Mouse (Mus musculus) right cerebral cortex, postnatal 14 days (tissue): ENCODE results near the gene Zfp341.

Experiments
- DNase-seq: peaks from one replicate; pipeline ENCODE4 v3.0.0; 2022

Zfp341 gene

GRCm38 (mm10) chr2:154589051-154589450 lies 24.0 kb upstream of the Zfp341 start:
- DNase-seq = no peak

DNA sequence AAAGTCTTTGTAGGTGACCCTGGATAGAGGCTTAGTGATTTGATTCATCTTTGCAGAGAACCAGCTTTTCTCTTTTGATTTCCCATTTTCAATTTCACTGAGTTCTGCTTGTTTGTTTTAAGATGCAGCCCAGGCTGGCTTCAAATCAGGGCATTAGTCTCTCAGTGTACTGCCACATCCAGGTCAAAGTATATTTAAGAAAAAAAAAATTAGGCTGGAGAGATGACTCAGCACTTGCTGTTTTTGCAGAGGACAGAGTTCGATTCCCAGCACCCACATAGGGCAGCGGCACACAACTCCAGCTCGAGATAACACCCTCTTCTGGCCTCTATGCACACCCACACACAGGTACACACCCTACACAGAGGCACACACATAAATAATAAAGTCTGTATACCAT lies 21.9 kb upstream of the Zfp341 start:
- no peak for DNase-seq

- DNase-seq = no peak
Observed at GRCm38 (mm10) chr2:154593025-154593424, 20.1 kb upstream of the Zfp341 start.

- DNase-seq = no peak
Observed at GRCm38 (mm10) chr2:154595775-154596174, 17.3 kb upstream of the Zfp341 start.

DNA sequence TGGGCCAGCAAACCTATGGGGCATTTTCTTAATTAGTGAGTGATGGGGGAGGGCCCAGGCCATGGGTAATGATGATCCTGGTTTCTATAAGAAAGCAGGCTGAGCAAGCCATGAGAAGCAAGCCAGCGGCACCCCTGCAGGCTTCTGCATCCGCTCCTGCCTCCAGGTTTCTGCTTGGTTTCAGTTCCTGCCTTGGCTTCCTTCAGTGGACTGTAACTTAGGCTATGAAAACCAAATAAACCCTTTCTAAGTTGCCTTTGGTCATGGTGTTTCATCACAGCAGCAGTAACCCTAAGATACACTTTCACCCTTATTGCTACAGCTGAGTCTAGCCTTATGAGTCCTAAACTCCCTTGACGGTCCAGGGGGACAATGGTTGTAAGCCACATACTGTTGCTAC lies 15.7 kb upstream of the Zfp341 start:
- DNase-seq = no peak

- no peak for DNase-seq
Observed at GRCm38 (mm10) chr2:154600586-154600985, 12.5 kb upstream of the Zfp341 start.

DNA sequence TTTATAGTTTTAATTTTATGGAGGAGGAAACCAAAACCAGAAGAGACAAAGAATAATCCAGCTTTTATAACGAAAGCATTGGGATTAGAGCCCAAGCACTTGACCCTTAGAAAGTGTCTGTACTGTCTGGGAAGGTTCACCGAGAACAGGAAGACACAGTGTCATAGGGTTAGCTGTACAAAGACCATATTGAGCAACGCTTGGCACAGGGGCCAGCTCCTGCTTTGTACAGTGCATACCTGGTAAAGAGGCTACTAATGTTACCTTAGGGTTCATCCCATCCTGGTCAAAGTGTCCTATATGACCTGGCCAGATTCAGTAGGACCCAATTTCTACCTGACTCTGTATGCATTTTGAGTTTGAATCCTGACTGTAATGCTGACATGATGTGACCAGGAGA lies 11.8 kb upstream of the Zfp341 start:
- DNase-seq = no peak

GRCm38 (mm10) chr2:154603007-154603637 lies 10.0 kb upstream of the Zfp341 start:
- DNase-seq = no peak

DNA sequence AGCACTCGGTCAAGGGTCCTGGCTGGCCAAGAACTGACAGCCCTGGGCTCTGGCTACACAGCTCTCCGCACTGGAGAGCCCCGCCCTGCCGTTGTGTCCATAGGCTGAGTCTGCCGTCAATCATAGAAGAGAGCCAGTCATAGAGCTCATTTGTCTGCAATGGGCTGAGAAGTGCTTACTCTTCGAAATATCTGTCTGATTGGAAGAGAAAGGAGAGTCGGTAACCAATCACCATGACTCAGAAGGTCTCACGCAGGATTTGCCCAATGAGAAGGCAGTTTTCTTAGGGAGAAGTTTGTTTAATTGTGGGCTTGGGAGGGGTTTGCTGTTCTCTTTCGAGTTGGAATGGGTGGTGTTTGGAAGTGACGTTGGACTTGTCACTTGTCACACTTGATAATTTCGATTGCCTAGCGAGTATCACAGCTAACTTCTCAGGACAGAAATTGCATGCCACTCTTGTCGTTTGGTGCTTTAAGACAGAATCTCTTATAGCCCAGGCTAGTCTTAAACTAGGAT lies 9.4 kb upstream of the Zfp341 start, which contains the start of gene Pxmp4:
Gene Pxmp4 (minus strand): TSS at position 71 of the 516 bp plus-strand sequence.
- DNase-seq = peak; percentile 98

DNA sequence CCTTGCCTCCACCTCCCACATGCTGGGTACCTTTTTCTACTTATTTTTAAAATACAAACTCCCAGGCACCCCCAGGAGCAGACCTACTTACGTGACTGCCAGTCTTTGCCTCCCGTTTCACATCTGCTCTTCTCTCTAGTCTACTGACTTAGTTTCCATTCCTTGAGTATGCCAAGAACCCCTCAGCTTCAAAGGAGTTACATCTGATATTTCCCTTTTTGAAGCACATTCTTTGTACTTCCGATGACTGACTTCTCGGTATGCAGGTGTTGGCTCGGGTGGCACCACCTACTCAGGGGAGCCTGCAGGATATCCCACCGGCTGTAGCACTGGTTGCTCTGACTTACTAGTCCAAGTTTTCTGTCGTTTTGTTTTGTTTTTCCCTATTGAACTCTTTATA lies 8.9 kb upstream of the Zfp341 start:
- no peak for DNase-seq

DNA sequence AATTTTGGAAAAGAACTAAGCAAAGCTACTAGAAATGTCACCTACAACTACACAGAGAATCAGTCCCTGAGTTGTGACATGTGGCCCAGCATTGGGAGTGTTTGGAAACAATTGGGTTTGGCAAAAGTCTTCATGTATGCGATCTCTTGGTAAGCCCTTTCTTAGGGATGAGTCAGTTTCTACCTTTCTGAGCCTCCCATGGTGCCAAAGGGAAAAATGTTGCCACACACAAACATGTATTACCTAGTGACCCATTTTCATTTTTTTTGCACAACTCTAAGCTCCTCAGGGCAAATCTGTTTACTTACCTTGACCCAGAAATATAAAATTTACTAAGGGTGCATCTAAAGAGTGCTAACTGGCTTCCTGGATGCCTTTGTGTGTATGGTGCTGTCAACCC lies 6.1 kb upstream of the Zfp341 start:
- DNase-seq = no peak

GRCm38 (mm10) chr2:154609050-154609767 lies 3.9 kb upstream of the Zfp341 start:
- no peak for DNase-seq

GRCm38 (mm10) chr2:154614841-154615576 lies 1.9 kb downstream of the Zfp341 start:
- DNase-seq = no peak

- no peak for DNase-seq
Observed at GRCm38 (mm10) chr2:154615674-154616073, 2.6 kb downstream of the Zfp341 start.

GRCm38 (mm10) chr2:154617061-154617460 lies 4.0 kb downstream of the Zfp341 start:
- DNase-seq = no peak

DNA sequence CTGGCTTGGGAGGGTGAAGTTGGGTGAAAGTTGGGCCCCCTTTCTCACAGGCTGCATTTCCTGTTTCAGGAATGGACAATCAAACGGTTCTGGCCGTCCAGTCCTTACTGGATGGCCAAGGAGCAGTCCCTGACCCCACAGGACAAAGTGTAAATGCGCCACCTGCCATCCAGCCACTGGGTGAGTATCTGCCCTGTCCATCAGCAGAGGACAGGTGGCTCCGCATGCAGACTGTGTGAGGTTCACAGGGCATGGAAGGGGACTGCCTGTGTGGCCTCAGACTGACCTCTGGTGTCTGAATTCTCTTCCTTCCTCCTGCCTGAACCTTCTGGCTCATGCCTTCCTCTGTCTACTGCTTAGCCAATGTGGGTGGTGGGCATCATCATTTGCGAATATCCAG lies 8.6 kb downstream of the Zfp341 start:
- DNase-seq = no peak

DNA sequence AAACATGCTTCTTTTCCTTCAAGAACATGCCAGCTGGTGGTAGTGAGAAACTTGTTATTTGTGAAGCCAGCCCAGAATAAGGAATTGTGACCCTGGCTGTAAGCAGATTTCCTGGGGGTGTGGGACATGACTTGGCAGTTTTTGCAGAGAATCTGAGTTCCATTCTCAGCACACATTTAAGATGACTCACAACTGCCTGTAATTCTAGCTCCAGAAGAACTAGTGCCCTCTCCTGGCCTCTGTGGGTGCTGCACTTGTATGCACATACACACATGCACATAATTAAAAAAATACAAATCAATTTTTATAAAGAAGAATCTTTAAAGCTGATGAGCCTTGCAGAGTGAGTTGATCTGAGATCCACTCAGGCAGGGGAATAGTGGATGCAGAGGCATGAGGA lies 11.0 kb downstream of the Zfp341 start:
- DNase-seq = no peak

- DNase-seq = no peak
Observed at GRCm38 (mm10) chr2:154630531-154630930, 17.4 kb downstream of the Zfp341 start.

DNA sequence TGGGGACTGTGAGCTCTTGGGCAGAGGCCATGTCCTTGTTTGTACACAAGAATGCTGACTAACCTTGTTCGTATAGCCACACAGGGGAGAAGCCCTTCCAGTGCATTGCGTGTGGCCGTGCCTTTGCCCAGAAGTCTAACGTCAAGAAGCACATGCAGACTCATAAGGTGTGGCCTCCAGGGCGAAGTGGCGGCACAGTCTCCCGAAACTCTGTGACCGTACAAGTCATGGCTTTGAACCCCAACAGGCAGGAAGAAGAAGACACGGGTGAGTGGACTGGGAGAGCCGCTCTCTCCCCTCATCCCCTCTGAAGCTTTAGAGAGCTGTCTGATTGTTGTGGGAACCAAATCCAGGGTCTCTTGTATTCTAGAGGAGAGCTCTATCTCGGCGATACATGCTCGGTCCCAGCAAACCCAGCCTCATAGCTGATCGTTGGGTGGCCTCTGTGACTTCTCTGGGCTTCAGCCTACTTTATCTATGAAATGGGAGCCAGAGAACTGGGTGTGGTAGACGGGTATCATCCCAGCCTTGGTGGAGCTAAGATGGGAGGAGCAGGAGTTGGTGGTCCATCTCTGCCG lies 19.2 kb downstream of the Zfp341 start:
- no peak for DNase-seq

DNA sequence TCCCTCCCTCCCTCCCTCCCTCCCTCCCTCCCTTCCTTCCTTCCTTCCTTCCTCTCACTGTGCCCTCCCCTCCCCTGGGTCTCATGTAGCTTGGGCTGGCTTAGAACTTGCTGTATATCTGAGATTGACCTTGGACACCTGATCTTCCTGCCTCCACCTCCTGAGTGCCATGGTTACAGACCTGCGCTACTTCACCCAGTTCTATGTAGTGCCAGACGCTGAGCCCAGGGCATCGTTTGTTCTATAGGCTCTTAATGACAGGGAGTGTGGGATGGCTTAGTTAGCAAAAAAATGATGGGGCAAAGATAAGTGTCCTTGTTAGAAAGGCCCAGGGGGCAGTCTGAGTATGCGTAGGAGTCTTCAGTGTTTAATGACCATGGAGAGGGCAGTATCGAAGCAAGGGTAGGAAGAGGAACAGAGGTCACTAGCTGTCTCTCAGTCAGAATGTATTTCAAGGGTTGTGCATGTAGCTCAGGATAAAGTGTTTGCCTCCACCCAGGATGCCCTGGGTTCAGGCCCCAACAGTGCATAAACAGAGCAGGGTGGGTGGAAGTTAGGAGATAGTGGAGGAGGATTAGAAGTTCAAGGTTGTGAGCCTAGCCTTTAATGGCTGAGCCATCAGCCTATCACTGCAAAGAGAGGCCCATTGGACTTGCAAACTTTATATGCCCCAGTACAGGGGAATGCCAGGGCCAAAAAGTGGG lies 20.1 kb downstream of the Zfp341 start:
- no peak for DNase-seq

GRCm38 (mm10) chr2:154633876-154634644 lies 21.0 kb downstream of the Zfp341 start:
- DNase-seq = no peak

GRCm38 (mm10) chr2:154635826-154636225 lies 22.7 kb downstream of the Zfp341 start:
- no peak for DNase-seq
